Mouse (Mus musculus): Measurements from ENCODE around the gene Bcl2l13.
"Not testable (repeated sequence)": the region's sequence is repeated elsewhere in the genome, so short reads cannot be mapped to it uniquely, and the experiment has no call there.

Gene Bcl2l13

GRCm38 (mm10) chr6:120901776-120902645 is 66.0 kb downstream of the Bcl2l13 start:
- no peak for DNase-seq (ENCODE audit: low read depth, low spot score)

GRCm38 (mm10) chr6:120903450-120903912 is 67.5 kb downstream of the Bcl2l13 start:
- no peak for DNase-seq (ENCODE audit: low read depth, low spot score)

- DNase-seq (ENCODE audit: low read depth, low spot score), result no peak
These were observed 67.9 kb downstream of the Bcl2l13 start for GRCm38 (mm10) chr6:120903961-120904360.

- DNase-seq (ENCODE audit: low read depth, low spot score), result no peak
These were observed 69.1 kb downstream of the Bcl2l13 start for GRCm38 (mm10) chr6:120905111-120905510.

GRCm38 (mm10) chr6:120906521-120906920 is 70.5 kb downstream of the Bcl2l13 start:
- no peak for DNase-seq (ENCODE audit: low read depth, low spot score)

GRCm38 (mm10) chr6:120907876-120908597 is 72.0 kb downstream of the Bcl2l13 start:
- not testable (repeated sequence) for DNase-seq (ENCODE audit: low read depth, low spot score)

GRCm38 (mm10) chr6:120909501-120909900 is 73.5 kb downstream of the Bcl2l13 start:
- DNase-seq (ENCODE audit: low read depth, low spot score), result no peak

- DNase-seq (ENCODE audit: low read depth, low spot score), result no peak
These were observed 75.4 kb downstream of the Bcl2l13 start for GRCm38 (mm10) chr6:120911213-120912007.

- DNase-seq (ENCODE audit: low read depth, low spot score), result no peak
These were observed 76.9 kb downstream of the Bcl2l13 start for GRCm38 (mm10) chr6:120912931-120913330.

- DNase-seq (ENCODE audit: low read depth, low spot score), result no peak
These were observed 77.8 kb downstream of the Bcl2l13 start for GRCm38 (mm10) chr6:120913783-120914182.

- DNase-seq (ENCODE audit: low read depth, low spot score), result no peak
These were observed 78.5 kb downstream of the Bcl2l13 start for GRCm38 (mm10) chr6:120914533-120914910.

- DNase-seq (ENCODE audit: low read depth, low spot score), result peak; percentile 56
These were observed 79.1 kb downstream of the Bcl2l13 start for GRCm38 (mm10) chr6:120914911-120915648.

GRCm38 (mm10) chr6:120915649-120915975 is 79.6 kb downstream of the Bcl2l13 start:
- DNase-seq (ENCODE audit: low read depth, low spot score), result no peak

- DNase-seq (ENCODE audit: low read depth, low spot score), result peak; percentile 73
These were observed 80.3 kb downstream of the Bcl2l13 start, which contains the start of gene Bid for GRCm38 (mm10) chr6:120916074-120916971. Bid (minus strand) TSS chr6:120916853.

- DNase-seq (ENCODE audit: low read depth, low spot score), result not testable (repeated sequence)
These were observed 81.2 kb downstream of the Bcl2l13 start for GRCm38 (mm10) chr6:120916972-120917881.

GRCm38 (mm10) chr6:120917975-120918374 is 82.0 kb downstream of the Bcl2l13 start:
- no peak for DNase-seq (ENCODE audit: low read depth, low spot score)

- not testable (repeated sequence) for DNase-seq (ENCODE audit: low read depth, low spot score)
These were observed 88.8 kb downstream of the Bcl2l13 start for GRCm38 (mm10) chr6:120924791-120925321.

GRCm38 (mm10) chr6:120926880-120927279 is 90.9 kb downstream of the Bcl2l13 start:
- peak; percentile 32 for DNase-seq (ENCODE audit: low read depth, low spot score)

GRCm38 (mm10) chr6:120927765-120928164 is 91.8 kb downstream of the Bcl2l13 start:
- DNase-seq (ENCODE audit: low read depth, low spot score), result peak; percentile 52

Measured in brain, adult 2 months (tissue).